Mouse (Mus musculus) G1E (cell line): ENCODE data around the gene Atp1b2.

Experiments used
- CTCF ChIP-seq: IDR thresholded peaks from 2 replicates; pipeline ENCODE4 v1.5.1; 2012; ENCODE audit warnings: low read depth, low read length, inconsistent platforms, mixed read lengths
- GATA1 ChIP-seq: IDR thresholded peaks from 2 replicates; pipeline ENCODE4 v1.6.1; 2012; ENCODE audit warnings: borderline replicate concordance, low read length, inconsistent platforms, mixed read lengths
- POLR2AphosphoS5 ChIP-seq: IDR thresholded peaks from 2 replicates; pipeline ENCODE4 v1.6.1; 2012; ENCODE audit warnings: low read depth, low read length, inconsistent platforms; ENCODE audit not compliant: insufficient replicate concordance
- TAL1 ChIP-seq: conservative IDR thresholded peaks from 2 replicates; pipeline ENCODE4 v1.6.1; 2012; ENCODE audit warnings: low read depth, low read length, inconsistent platforms, mixed read lengths

GRCm38 (mm10) chr11:69608525-69608924 is 2.8 kb upstream of the Atp1b2 start:
- TF ChIP-seq CTCF (no peak), TAL1 (no peak), POLR2AphosphoS5 (no peak), GATA1 (no peak)
